Mouse (Mus musculus): ENCODE results near the gene F930015N05Rik. TPM values are rescaled to one million over a fixed set of nuclear protein-coding genes. Genes with fewer than 3 reads are reported as not detected.

F930015N05Rik gene
- polyA plus RNA-seq, 1 experiment, result 1.1 TPM

GRCm38 (mm10) chr11:64436791-64437298, 392 bp upstream of the F930015N05Rik start:
- TF ChIP-seq CTCF (IDR thresholded peaks at IDR 0.05; ENCODE audit: borderline replicate concordance, extremely low read depth, insufficient read depth, insufficient read length) (no peak), POLR2A (IDR thresholded peaks at IDR 0.05; ENCODE audit: borderline replicate concordance, extremely low read depth, insufficient read depth, insufficient read length, poor library complexity, severe bottlenecking) (no peak)

GRCm38 (mm10) chr11:64435546-64436411, 674 bp downstream of the F930015N05Rik start:
- no peak for TF ChIP-seq CTCF (IDR thresholded peaks at IDR 0.05; ENCODE audit: borderline replicate concordance, extremely low read depth, insufficient read depth, insufficient read length)
- no peak for TF ChIP-seq POLR2A (IDR thresholded peaks at IDR 0.05; ENCODE audit: borderline replicate concordance, extremely low read depth, insufficient read depth, insufficient read length, poor library complexity, severe bottlenecking)
- DNase-seq (ENCODE audit: low read depth), result peak; percentile 62

More at GRCm38 (mm10) chr11:64436791-64437298, 392 bp upstream of the F930015N05Rik start:
- no peak for DNase-seq (ENCODE audit: low read depth)

GRCm38 (mm10) chr11:64434611-64435545, 1.6 kb downstream of the F930015N05Rik start, which contains the start of gene Hs3st3a1:
Gene Hs3st3a1, plus strand, starts transcription at chr11:64435332.
- DNase-seq (ENCODE audit: low read depth), result peak; percentile 74
- no peak for TF ChIP-seq CTCF (IDR thresholded peaks at IDR 0.05; ENCODE audit: borderline replicate concordance, extremely low read depth, insufficient read depth, insufficient read length)

GRCm38 (mm10) chr11:64418969-64419368, 17.5 kb downstream of the F930015N05Rik start:
- no peak for TF ChIP-seq CTCF (IDR thresholded peaks at IDR 0.05; ENCODE audit: borderline replicate concordance, extremely low read depth, insufficient read depth, insufficient read length)
- no peak for TF ChIP-seq POLR2A (IDR thresholded peaks at IDR 0.05; ENCODE audit: borderline replicate concordance, extremely low read depth, insufficient read depth, insufficient read length, poor library complexity, severe bottlenecking)
- DNase-seq (ENCODE audit: low read depth), result peak; percentile 91

- peak; percentile 62 for DNase-seq (ENCODE audit: low read depth)
Observed at GRCm38 (mm10) chr11:64400534-64401093, 35.8 kb downstream of the F930015N05Rik start.

GRCm38 (mm10) chr11:64397612-64398011, 38.8 kb downstream of the F930015N05Rik start:
- no peak for DNase-seq (ENCODE audit: low read depth)
- no peak for TF ChIP-seq POLR2A (IDR thresholded peaks at IDR 0.05; ENCODE audit: borderline replicate concordance, extremely low read depth, insufficient read depth, insufficient read length, poor library complexity, severe bottlenecking)
- TF ChIP-seq CTCF (IDR thresholded peaks at IDR 0.05; ENCODE audit: borderline replicate concordance, extremely low read depth, insufficient read depth, insufficient read length), result no peak

More at GRCm38 (mm10) chr11:64400534-64401093, 35.8 kb downstream of the F930015N05Rik start:
- no peak for TF ChIP-seq POLR2A (IDR thresholded peaks at IDR 0.05; ENCODE audit: borderline replicate concordance, extremely low read depth, insufficient read depth, insufficient read length, poor library complexity, severe bottlenecking)
- TF ChIP-seq CTCF (IDR thresholded peaks at IDR 0.05; ENCODE audit: borderline replicate concordance, extremely low read depth, insufficient read depth, insufficient read length), result no peak

- no peak for TF ChIP-seq CTCF (IDR thresholded peaks at IDR 0.05; ENCODE audit: borderline replicate concordance, extremely low read depth, insufficient read depth, insufficient read length)
- TF ChIP-seq POLR2A (IDR thresholded peaks at IDR 0.05; ENCODE audit: borderline replicate concordance, extremely low read depth, insufficient read depth, insufficient read length, poor library complexity, severe bottlenecking), result no peak
Observed at GRCm38 (mm10) chr11:64396949-64397348, 39.5 kb downstream of the F930015N05Rik start.

GRCm38 (mm10) chr11:64396331-64396881, 40.0 kb downstream of the F930015N05Rik start:
- no peak for TF ChIP-seq CTCF (IDR thresholded peaks at IDR 0.05; ENCODE audit: borderline replicate concordance, extremely low read depth, insufficient read depth, insufficient read length)
- TF ChIP-seq POLR2A (IDR thresholded peaks at IDR 0.05; ENCODE audit: borderline replicate concordance, extremely low read depth, insufficient read depth, insufficient read length, poor library complexity, severe bottlenecking), result no peak
- peak; percentile 93 for DNase-seq (ENCODE audit: low read depth)

More at GRCm38 (mm10) chr11:64396949-64397348, 39.5 kb downstream of the F930015N05Rik start:
- no peak for DNase-seq (ENCODE audit: low read depth)

- no peak for TF ChIP-seq CTCF (IDR thresholded peaks at IDR 0.05; ENCODE audit: borderline replicate concordance, extremely low read depth, insufficient read depth, insufficient read length)
- no peak for TF ChIP-seq POLR2A (IDR thresholded peaks at IDR 0.05; ENCODE audit: borderline replicate concordance, extremely low read depth, insufficient read depth, insufficient read length, poor library complexity, severe bottlenecking)
Observed at GRCm38 (mm10) chr11:64386333-64386732, 50.1 kb downstream of the F930015N05Rik start.

More at GRCm38 (mm10) chr11:64386333-64386732, 50.1 kb downstream of the F930015N05Rik start:
- DNase-seq (ENCODE audit: low read depth), result no peak

Other genes with a start within 250 kb of the F930015N05Rik start
- gene Hs3st3a1, start 1.3 kb downstream of the F930015N05Rik start, polyA plus RNA-seq (2012; rRNA removed), result 1.4 and 2.6 TPM in 2 replicates